Mouse (Mus musculus) bone marrow macrophage, adult 2 months (primary cell): ENCODE results near the gene Vti1a.

Source experiments
- CTCF ChIP-seq: IDR thresholded peaks from 2 replicates; pipeline ENCODE4 v1.5.1; 2012; ENCODE audit warnings: low read depth, mild to moderate bottlenecking, low read length, moderate library complexity
- POLR2A ChIP-seq: IDR thresholded peaks from 2 replicates; pipeline ENCODE4 v1.6.1; 2012; ENCODE audit warnings: mild to moderate bottlenecking, low read depth, low read length, borderline replicate concordance

DNA sequence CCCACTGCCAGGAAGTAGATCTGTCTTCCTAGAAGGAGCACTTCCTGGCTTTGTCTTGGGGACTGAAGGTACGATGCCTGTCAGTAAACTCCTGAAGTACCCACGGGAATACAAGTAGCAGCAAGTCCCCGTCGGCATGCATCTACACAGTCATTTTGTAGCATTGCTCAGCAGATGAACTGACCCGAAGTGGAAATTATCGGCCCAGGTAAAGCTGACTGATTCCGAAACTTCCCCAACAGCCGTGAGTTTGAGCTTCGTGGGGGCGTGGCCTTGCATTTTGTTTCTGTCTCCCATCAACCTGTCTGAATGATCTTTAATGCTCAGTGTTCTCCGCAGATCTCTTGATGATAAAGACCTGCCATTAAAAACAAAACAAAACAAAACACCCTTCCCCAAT, 85.5 kb downstream of the Vti1a start:
- TF ChIP-seq POLR2A (no peak), CTCF (no peak)
